Mouse (Mus musculus) induced T-regulatory cell, adult 2 months (primary cell): ENCODE measurements at regions not wholly inside any gene's neighbourhood (a gene's known extent, or its start where the extent isn't known, plus 50 kb on each side); places are given as distances from the start of the nearest gene placed in this dataset.

Experiments used
- DNase-seq: peaks from one replicate; pipeline ENCODE4 v3.0.0-alpha.2; 2012; ENCODE audit warnings: low read depth

DNA sequence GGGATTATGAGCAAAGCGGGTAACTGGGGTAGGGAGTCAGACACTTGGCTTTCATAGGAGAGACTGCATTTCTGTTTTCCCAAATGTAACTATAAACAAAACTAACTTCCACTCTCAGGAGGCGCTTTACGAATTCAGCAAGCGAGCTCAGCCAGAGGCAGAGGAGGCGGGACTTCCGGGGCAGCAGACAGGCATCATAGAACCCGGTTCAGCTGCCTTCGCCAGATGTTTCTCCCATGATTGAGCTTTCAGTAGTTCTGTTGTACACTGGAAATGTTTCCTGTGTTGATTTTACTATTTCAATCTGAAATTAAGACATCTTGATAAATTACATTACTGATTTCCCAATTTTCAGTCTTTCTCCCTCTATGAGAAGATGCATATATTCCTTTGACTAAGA is 92.9 kb downstream of the Zfp365 start:
- no peak for DNase-seq

DNA sequence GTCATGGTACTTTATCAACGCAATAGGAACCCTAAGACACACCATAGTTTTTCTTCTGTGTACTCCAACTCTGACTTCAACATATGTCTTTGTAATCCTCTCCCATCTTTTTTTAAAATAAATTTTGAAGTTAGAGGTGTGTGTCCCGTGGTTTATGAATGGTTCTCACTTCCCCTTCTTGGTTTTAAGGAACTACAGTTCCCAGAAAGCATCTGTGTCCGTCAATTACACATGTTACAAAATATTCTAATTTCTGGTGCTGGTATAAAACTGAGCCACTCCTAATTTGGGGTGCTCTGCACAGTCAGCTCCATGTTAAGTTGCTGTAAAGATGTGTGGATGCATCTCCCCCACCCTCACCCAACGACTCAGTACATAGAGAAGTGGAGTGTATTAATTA is 98.6 kb downstream of the Zfp365 start:
- no peak for DNase-seq

- DNase-seq = peak; percentile 7
Observed at GRCm38 (mm10) chr10:67805131-67805530, 107.3 kb downstream of the Zfp365 start.

DNA sequence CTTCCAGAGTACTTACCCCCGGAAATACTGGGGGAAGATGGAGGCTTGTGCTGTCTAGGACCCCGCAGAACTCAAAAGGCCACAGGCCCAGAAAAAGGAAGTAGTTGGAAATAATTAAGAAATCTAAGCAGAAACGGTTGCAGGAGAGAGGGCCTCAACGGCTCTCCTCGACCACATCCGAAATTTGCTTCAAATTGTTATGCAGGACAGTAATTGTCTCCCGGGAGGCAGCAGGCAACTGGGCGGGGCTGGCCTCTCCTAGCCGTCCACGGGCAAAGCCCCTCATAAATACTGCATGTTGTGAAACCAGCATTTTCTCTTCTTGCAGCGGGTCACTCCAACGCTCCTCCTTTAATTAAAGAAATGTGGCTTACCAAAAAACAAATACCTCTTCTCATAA is 107.8 kb downstream of the Zfp365 start:
- no peak for DNase-seq

GRCm38 (mm10) chr10:67802156-67802555 is 110.3 kb downstream of the Zfp365 start:
- DNase-seq = no peak

- DNase-seq = no peak
Observed at GRCm38 (mm10) chr10:67801619-67802018, 110.8 kb downstream of the Zfp365 start.

- no peak for DNase-seq
Observed at GRCm38 (mm10) chr10:67798991-67799390, 113.5 kb downstream of the Zfp365 start.

GRCm38 (mm10) chr10:67793206-67793605 is 119.3 kb downstream of the Zfp365 start:
- no peak for DNase-seq

DNA sequence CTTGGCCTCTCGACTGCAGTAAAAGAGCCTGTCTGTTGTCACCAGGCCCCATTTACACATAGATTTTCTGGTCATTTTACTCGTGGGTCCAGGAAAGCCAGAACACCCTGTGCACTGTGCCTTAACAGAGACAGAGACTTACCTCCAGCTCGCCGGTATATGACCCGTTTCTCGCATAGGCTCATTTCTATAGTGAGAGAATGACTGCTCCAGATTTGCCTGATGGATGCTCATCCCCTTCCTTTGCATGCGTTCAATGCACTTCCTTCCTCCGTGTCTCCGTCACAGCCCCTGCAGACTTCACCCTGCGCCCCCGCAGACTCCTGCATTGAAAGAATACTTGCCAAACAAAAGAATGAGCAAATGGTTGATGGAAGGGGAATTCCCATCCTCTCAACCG is 122.8 kb downstream of the Zfp365 start:
- no peak for DNase-seq

- DNase-seq = no peak
Observed at GRCm38 (mm10) chr10:67788116-67788515, 124.3 kb downstream of the Zfp365 start.

DNA sequence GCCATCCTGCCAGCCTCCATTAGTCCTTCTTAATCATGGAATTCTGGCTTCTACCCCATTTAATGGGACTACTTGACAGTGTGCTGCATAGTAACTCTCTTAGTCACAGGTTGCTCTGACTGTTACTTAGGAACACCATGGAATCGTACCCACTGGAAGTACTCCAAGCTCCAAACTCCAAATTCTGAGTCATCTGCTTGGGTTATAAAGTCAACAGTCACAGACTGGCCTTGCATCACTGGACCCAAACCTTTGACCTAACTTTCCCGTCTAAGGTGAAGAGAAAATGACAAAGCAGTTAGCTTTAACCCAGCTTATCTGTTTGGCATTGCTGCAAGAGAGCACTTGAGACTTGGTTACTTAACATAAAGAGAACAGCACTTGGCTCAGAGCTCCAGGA is 126.9 kb downstream of the Zfp365 start:
- DNase-seq = no peak

- DNase-seq = no peak
Observed at GRCm38 (mm10) chr10:67778341-67778740, 134.1 kb downstream of the Zfp365 start.

DNA sequence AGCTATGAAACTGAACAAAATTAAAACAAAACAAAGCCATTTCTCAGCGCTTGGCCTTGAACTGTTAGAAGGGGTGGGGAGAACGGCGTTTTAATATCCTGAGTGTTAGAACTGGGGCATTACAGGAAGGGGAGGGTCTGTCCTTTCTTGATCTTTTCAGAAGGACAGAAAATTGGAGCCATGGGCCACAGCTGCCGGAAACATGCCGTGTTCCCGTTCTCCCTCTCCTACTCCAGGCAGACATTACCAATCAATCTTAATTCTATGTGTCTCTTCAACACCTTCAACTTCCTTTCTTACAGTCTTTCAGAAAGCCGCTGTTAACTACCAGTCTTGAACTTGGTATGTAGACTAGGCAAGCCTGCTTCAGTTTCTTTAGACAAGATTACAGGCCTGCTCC is 134.7 kb downstream of the Zfp365 start:
- no peak for DNase-seq

DNA sequence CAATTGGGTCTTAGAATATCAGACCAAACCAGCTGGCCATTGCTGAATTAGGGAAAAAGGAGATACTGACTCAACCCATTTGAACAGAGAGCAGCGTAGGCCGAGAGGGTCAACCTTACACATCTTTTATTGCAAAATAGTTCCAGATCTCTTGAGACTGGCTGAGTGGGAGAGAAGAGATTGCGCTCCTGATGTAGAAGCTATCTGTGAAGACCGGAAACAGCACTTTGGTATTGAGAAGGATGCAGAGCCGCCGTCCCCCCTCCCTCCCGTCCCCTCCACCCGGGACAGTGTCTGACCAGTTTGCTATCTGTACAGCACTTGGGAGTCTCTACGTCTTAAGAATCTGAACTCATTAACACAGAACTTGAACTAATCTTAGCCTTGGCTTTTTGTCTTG is 135.6 kb downstream of the Zfp365 start:
- no peak for DNase-seq

DNA sequence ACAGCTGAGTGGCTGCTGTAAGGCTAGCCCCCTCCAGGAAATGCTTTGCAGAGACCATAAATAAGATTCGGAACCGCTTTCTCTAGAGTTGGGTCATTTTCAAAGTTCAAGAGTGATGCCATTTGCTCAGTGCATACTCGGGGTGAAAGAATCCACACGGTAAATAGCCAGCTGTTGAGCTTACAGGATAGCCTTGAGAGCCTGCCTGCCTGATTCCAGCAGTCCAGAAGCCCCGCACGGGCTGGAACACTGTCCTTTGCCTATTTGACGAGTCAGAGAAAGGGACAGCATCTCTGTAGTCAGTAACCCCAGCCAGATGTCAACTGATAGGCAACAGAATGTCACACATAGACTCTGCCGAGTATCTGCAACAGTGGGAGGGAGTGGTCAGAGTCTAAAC is 140.7 kb downstream of the Zfp365 start:
- DNase-seq = no peak

DNA sequence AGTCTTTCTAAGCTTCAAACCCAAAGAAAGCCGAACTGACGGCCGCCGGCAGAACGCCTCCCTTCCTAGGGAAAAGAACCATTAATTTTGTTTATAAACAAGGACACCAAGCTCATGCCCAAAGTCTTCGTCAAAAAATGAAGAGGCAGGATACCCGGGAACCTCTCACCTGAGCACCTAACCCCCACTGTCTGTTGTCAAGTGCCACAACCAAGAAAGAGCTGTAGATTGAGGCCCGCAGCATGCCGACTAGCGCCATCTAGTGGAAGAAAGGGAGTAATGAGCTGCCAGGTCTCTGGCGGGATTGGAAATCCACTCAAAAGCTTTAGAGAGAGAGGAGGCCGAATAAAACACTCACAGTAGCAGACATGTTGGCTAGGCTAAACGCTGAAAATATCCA is 146.4 kb downstream of the Zfp365 start:
- DNase-seq = peak; percentile 81

DNA sequence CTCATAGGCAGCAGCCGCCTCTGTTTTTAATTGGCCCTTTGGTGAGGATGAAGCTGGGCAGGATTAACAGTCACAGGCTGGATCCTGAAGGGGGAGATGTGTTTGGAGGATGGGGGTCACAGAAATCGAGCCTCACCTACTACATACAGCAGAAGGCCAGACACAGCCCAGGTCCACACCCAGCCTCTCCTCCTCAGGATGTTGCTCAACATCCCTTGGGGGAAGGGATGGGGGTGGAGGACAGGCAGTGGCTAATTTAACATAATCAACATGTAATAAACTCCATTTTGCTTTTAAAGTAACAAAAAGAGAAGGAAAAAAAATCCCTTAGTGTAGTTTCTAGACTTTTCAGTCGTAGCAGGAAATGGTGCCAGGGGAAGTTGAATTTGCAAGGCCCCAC is 152.0 kb downstream of the Zfp365 start:
- no peak for DNase-seq

DNA sequence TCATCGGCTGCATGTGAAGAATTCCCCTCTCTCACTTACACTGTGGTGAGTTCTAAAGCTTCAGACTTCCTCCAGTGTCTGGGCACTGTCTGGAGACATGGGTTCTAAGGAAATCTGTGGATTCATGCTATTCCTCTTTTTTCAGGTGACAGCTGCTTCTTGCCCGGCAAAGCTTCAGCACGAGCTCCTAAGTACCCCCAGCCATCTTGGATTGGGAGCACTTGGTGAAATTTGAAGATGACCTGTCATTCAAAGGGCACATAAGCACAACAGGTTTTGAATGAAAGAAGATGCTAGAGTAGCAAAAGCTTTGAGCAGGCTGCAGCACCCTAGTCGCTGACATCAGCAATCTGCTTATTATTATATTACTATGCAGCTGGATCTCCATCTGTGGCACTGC is 164.3 kb downstream of the Zfp365 start:
- no peak for DNase-seq

DNA sequence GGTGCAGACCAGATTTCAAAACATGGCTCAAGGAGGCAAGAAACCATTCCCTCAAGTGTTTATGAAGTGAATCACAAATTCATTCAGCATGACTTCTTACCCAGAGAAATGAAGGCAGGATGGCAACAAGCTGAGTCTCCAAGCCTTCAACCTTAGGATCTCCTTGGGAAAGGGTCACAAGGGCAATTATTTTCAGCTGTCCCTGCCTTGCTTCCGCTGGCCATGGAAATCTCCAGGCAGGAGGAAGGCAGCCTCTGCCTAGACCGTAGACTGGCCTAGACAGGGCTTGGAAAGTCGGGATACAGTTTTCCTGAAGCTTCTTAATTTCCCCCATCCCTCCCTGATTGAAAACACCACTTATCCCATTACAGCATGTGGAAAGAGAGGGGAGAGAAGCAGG is 165.0 kb downstream of the Zfp365 start:
- no peak for DNase-seq

- no peak for DNase-seq
Observed at GRCm38 (mm10) chr10:67746140-67746539, 166.3 kb downstream of the Zfp365 start.

DNA sequence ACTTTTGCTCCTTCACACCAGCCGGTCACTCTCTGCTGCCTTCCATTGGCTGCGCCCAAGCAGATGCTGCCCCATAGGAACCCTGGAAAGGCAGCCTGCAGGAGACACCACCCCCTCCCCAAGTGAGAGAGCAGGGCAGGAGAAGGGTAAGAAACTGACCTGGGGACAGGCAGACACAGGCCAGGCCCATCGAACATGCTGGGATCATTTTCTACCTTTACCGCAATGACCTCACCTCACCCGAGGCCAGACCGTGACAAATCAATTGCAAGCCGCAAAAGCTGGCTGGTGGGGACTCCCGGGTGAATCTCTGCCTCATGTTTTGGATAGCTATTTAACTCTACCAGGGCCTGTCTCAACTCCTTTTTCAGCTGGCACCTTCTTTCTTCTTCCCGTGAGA is 168.9 kb downstream of the Zfp365 start:
- no peak for DNase-seq

DNA sequence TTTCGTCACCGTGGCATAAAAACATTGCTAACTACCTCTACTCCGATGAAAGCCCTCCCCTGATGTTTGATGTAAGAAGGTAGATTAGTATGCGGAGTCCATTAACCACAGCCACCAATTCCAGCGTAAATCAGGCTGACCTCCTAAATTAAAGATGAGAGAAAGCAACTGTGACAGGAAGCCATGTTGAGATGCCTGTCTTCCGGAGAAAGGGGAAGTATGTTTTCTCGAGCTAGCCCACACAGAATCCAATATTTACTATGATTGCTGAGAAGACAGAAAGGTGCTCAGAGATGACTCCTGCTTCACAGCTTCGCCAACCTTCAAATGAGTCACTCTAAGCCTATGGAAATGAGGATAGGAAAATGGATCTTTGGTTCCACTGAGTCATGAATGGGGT is 169.6 kb downstream of the Zfp365 start:
- no peak for DNase-seq

- DNase-seq = no peak
Observed at GRCm38 (mm10) chr10:67742305-67742704, 170.2 kb downstream of the Zfp365 start.

- no peak for DNase-seq
Observed at GRCm38 (mm10) chr10:67739199-67739598, 173.3 kb downstream of the Zfp365 start.

DNA sequence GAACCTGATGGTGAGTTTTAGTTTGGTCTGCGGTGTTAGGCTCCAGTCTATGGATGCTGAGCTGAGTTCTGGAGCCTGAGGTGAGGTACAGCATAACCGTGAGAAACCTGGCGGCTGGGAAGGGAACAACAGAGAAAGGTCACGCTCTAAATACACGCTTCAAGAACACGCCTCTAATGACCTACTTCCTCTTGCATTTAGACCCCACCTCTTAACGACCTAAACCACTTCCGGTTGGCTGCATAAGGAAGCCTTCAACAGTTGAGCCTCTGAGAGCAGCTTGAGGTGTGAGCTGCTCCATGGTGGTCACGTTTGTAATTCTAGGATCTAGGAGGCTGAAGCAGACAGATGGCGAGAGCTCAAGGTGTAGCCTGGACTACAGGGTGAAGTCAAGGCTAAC is 175.8 kb downstream of the Zfp365 start:
- peak; percentile 18 for DNase-seq
